Mouse (Mus musculus) lung, adult 10 weeks (tissue): Measurements from ENCODE around the gene Gm20765. TPM values are rescaled to one million over a fixed set of nuclear protein-coding genes. Genes with fewer than 3 reads are reported as not detected.

Experiments used
- polyA plus RNA-seq: library from polyadenylated mRNA; stranded (reverse); fragments of 350-450 nt; fragmentation: Illumina TruSeq; extraction: RNeasy Lipid Tissue Mini Kit (QIAGEN cat#74804); gene quantifications from one replicate; pipeline ENCODE4 v1.2.3, GENCODE M21; 2014; ENCODE audit warnings: low read depth, low replicate concordance; ENCODE audit not compliant: insufficient read depth

Gm20765 gene
- not detected for polyA plus RNA-seq

DNA sequence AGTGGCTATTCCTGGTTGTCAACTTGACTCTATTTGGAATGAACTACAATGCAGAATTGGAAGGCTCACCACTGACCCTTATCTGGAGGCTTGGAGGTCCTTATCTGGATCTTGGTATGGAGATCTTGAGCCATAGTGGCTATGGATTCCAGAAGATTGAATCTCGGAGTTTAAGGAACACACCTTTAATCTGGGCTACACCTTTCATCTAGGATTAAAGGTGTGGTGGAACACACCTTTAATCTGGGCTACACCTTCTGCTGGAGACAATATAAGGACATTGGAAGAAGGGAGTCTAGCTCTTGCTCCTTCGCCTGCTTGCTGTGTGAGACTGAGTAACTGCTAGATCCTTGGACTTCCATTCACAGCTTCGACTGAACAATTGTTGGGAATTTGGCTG lies at the start of gene Gm20765:
Gene Gm20765 (plus strand): TSS at position 301 of the 400 bp plus-strand sequence.

DNA sequence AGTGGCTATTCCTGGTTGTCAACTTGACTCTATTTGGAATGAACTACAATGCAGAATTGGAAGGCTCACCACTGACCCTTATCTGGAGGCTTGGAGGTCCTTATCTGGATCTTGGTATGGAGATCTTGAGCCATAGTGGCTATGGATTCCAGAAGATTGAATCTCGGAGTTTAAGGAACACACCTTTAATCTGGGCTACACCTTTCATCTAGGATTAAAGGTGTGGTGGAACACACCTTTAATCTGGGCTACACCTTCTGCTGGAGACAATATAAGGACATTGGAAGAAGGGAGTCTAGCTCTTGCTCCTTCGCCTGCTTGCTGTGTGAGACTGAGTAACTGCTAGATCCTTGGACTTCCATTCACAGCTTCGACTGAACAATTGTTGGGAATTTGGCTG lies 42.6 kb upstream of the Gm20765 start, which contains the start of gene Gm21293:
Gene Gm21293 (plus strand): TSS at position 301 of the 400 bp plus-strand sequence.

GRCm38 (mm10) chr10:104151197-104151596 lies 34.1 kb upstream of the Gm20765 start, which contains the start of gene Gm6763:
TSS of gene Gm6763 (plus strand) at chr10:104151497.

GRCm38 (mm10) chr10:104159706-104160105 lies 25.6 kb upstream of the Gm20765 start, which contains the start of gene Gm8764:
TSS of gene Gm8764 (plus strand) at chr10:104160006.

DNA sequence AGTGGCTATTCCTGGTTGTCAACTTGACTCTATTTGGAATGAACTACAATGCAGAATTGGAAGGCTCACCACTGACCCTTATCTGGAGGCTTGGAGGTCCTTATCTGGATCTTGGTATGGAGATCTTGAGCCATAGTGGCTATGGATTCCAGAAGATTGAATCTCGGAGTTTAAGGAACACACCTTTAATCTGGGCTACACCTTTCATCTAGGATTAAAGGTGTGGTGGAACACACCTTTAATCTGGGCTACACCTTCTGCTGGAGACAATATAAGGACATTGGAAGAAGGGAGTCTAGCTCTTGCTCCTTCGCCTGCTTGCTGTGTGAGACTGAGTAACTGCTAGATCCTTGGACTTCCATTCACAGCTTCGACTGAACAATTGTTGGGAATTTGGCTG lies 17.1 kb upstream of the Gm20765 start, which contains the start of gene Gm21304:
Gene Gm21304 (plus strand): TSS at position 301 of the 400 bp plus-strand sequence.

GRCm38 (mm10) chr10:104176724-104177123 lies 8.6 kb upstream of the Gm20765 start, which contains the start of gene Gm21312:
TSS of gene Gm21312 (plus strand) at chr10:104177024.

GRCm38 (mm10) chr10:104193742-104194141 lies 8.4 kb downstream of the Gm20765 start, which contains the start of gene Gm4340:
TSS of gene Gm4340 (plus strand) at chr10:104194042.

Other genes with a start within 250 kb of the Gm20765 start
- gene Gm21293, start 42.5 kb upstream of the Gm20765 start, polyA plus RNA-seq: not detected
- gene Gm6763, start 34.0 kb upstream of the Gm20765 start, polyA plus RNA-seq: not detected
- not detected for gene Gm8764, start 25.5 kb upstream of the Gm20765 start, polyA plus RNA-seq
- gene Gm21304, start 17.0 kb upstream of the Gm20765 start, polyA plus RNA-seq: not detected
- gene Gm21312, start 8.5 kb upstream of the Gm20765 start, polyA plus RNA-seq: not detected
- gene Gm4340, start 8.5 kb downstream of the Gm20765 start, polyA plus RNA-seq: not detected